Mouse (Mus musculus): Measurements from ENCODE around the gene 4930404H24Rik.

DNA sequence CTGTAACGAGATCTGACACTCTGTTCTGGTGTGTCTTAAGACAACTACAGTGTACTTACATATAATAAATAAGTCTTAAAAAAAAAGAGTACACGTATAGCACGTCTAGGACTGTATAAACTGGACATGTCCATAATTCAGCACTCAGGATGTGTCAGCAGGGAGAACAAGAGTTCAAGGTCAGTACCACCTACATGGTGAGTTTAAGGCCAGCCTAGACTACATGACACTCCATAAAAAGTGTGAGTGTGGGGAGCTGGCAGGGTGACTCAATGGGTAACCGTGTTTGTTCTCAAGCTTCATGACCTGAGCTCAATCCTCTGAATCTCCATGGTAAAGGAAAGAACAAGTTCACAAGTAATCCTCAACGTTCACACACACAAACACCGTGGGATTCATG is 44.1 kb upstream of the 4930404H24Rik start:
- TF ChIP-seq POLR2A (IDR thresholded peaks at IDR 0.05; ENCODE audit: low read depth, low read length) (no peak), CTCF (IDR thresholded peaks at IDR 0.05; ENCODE audit: extremely low read depth, insufficient read length, insufficient replicate concordance, low read depth, low read length) (no peak)
